ENCODE assay signal across 14 mouse cellular contexts in the genomic region with DNA sequence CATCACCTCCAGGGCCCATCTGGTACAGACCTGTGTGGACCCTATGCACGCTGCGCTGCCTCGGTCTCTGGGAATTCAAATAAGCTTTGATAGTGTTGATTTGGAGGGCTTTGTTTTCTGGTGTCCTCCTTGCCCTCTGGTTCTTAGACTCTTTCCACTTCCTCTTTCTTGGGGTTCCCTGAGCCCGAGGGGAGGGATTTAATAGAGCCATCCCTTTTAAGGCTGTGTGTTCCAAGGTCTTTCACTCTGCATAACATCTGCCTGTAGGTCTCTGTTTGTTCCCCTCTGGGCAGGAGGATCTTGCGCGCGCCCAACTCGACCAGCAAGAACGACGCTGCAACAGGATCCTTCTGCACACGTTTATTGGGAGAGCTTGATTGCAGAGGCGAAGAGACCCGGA.
"Had no signal": no experiment of that assay in that cellular context is flagged by ENCODE, and none has a peak within 500 bp of the region (broad histone marks: within the 10 kb centered on the region; RNA-seq: fewer than 3 reads in every experiment).

No protein-coding gene starts in this region.

- H3K9ac ChIP-seq: kidney, embryonic 15.5 days; liver, embryonic 12.5 days; lung, embryonic 14.5 days; midbrain, embryonic 13.5 days; neural tube, embryonic 12.5 days had no signal

- H3K27ac ChIP-seq: kidney, embryonic 15.5 days; left cerebral cortex, adult 2 months; limb, embryonic 10.5 days; liver, embryonic 12.5 days; macrophage; midbrain, embryonic 13.5 days; neural tube, embryonic 12.5 days had no signal

- H3K36me3 ChIP-seq: kidney, embryonic 15.5 days; limb, embryonic 10.5 days; liver, embryonic 12.5 days; midbrain, embryonic 13.5 days; neural tube, embryonic 12.5 days had no signal

- H3K4me1 ChIP-seq: kidney, embryonic 15.5 days; limb, embryonic 10.5 days; liver, embryonic 12.5 days; midbrain, embryonic 13.5 days; neural tube, embryonic 12.5 days had no signal

- H3K9me3 ChIP-seq: kidney, embryonic 15.5 days; limb, embryonic 10.5 days; midbrain, embryonic 13.5 days; neural tube, embryonic 12.5 days had no signal

- DNase-seq: kidney, adult 2 months; kidney, postnatal 14 days; lung, embryonic 14.5 days; lung, postnatal 10 days; right cerebral cortex, postnatal 14 days; thymus, adult 18-20 months; thymus, postnatal 14 days had no signal

- H3K4me3 ChIP-seq: kidney, embryonic 15.5 days; left cerebral cortex, adult 2 months; limb, embryonic 10.5 days; liver, embryonic 12.5 days; midbrain, embryonic 13.5 days; neural tube, embryonic 12.5 days had no signal

- H3K27me3 ChIP-seq: kidney, embryonic 15.5 days; liver, embryonic 12.5 days; midbrain, embryonic 13.5 days; neural tube, embryonic 12.5 days had no signal

- ATAC-seq: liver, embryonic 12.5 days; midbrain, embryonic 13.5 days had no signal
